Mouse (Mus musculus) heart, postnatal 14 days (tissue): ENCODE data around the gene Dbndd1. TPM values are rescaled to one million over a fixed set of nuclear protein-coding genes. Genes with fewer than 3 reads are reported as not detected.
A peak's percentile ranks its signal among the peaks of the same experiment; 100 is the strongest.
"Not testable (repeated sequence)": the region's sequence is repeated elsewhere in the genome, so short reads cannot be mapped to it uniquely, and the experiment has no call there.

ENCODE experiments used
- DNase-seq, 2 experiments: peaks; one replicate each; pipeline ENCODE4 v3.0.0; 2021 to 2022
- intact Hi-C: fragments of 180-260 bp; cut with DNase I; formaldehyde crosslinking; loops from one replicate; pipeline ENCODE4 v1.15.1; 2025
- long read RNA-seq, 2 experiments: library from polyadenylated mRNA; stranded (forward); transcript quantifications; one replicate each; pipeline ENCODE4 v2.0.0; 2021
- total RNA-seq, 2 experiments: library from RNA; stranded (reverse); gene quantifications; 2 replicates each; pipeline ENCODE4 v1.2.3; 2021

The Dbndd1 gene
- total RNA-seq = not detected
- long read RNA-seq, experiment 1, partial matches to known transcripts = 0 of 1 reads
- long read RNA-seq, experiment 1, other reads (novel, unspliced or antisense) = 0 of 1 reads
- long read RNA-seq, experiment 2 = 0 reads

DNA sequence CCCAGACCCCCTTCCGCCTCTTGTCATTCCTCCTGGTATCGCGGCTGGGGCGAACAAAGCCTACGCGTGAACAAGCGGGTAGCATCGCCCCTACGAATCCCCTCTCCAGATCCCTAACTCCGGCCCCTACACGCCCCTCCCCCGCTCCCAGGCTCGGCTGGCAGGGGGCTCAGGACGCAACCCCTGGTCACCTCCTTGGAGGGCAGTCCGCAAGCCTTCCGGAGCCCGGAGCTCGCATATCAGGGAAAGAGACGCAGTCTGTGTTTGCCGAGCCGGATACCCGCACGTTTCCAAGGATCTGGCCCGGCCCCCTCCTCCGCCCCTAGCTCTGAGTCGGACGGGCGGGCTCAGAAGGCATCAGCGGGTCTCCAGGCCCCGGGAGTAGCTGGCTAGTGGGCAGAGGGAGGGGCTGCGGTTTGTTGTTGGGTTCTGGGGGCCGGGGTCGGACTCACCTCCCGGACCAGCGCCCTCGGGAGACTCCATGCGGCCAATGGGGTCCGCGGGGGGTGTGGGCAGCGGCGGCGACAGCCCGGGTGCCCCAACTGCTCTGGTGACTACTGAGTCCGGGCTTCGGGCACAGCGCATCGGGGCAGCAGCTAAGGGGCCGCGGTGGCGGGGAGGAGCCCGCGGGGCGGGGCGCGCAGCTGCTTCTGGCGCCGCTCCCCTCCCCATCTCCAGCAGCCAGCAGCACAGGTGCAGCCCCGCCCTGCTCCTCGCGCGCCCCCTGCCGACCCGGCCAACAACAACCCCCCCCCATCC, at the start of gene Dbndd1:
Gene Dbndd1, minus strand, starts transcription at position 683 of the 759 bp plus-strand sequence.
- DNase-seq = peak; percentile 48
- intact Hi-C loops = no loop called here

DNA sequence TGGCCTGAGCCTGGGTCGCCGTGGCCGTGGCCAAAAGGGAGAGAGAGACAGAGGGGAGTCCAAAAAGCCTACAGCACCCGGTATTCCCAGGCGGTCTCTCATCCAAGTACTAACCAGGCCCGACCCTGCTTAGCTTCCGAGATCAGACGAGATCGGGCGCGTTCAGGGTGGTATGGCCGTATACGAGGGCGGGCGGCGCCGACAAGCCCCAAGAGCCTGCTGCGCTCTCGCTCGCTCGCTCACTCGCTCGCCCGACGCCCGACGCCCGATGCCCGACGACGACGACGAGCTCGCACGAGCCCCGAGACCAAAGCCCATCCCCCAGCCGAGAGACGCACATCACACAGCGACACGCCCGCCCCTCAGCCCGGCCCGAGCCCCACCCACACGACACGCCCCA, 49.0 kb upstream of the Dbndd1 start:
- DNase-seq, intact Hi-C loops: not testable (repeated sequence)

GRCm38 (mm10) chr8:123537641-123538040, 22.4 kb upstream of the Dbndd1 start:
- DNase-seq = peak in 1 of 2 experiments; percentile 12

GRCm38 (mm10) chr8:123536990-123537380, 21.7 kb upstream of the Dbndd1 start:
- no peak for DNase-seq
- intact Hi-C loops = no loop called here

More at GRCm38 (mm10) chr8:123537641-123538040, 22.4 kb upstream of the Dbndd1 start:
- intact Hi-C loops = not testable (repeated sequence)

GRCm38 (mm10) chr8:123536242-123536989, 21.2 kb upstream of the Dbndd1 start:
- intact Hi-C loops = no loop called here

DNA sequence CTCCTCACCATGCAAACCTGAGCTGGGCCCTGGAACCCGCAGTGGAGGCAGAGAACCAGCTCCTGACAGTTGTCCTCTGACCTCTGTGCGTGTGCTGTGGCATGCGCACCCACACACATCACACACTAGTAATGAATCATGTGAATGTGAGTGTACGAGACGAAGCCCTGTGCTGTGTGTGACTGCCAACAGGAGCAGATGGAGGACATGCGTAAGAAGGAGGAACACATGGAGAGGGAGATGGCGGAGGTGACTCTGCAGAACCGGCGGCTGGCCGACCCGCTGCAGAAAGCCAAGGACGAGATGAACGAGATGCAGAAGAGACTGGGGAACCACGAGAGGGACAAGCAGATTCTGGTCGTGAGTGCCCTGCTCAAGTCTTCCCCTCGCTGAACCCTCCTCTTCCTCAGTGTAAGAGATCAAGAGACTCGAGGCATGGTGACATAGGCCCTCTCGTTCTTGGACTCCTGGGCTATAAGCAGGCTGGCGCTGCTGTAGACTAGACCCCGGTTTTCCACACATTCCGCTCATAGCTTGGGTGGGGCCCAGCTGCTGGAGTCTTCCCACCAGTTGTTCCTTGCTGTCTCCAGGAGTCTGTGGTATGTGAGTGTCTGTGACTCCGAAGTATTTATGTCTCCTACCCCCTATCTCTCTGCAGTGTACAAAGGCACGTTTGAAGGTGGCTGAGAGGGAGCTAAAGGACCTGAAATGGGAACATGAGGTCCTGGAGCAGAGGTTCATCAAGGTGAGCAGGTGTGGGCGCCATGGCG, 12.6 kb upstream of the Dbndd1 start:
- no peak for DNase-seq
- intact Hi-C loops = no loop called here

More at GRCm38 (mm10) chr8:123536242-123536989, 21.2 kb upstream of the Dbndd1 start:
- no peak for DNase-seq

DNA sequence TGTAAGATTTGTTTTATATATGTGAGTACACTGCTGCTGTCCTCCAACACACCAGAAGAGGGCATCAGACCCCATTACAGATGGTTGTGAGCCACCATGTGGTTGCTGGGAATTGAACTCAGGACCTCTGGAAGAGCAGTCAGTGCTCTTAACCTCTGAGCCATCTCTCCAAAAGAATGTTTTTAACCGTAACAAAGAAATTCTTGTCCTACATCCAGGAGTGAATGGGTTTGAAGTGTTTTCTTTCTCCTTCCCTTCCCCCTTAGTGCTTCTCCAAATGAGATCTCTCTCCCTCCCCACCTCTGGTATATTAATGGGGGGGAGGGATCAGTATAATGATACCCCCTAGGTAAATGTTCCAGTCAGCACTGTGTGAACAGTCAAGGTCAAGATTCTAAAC, 4.8 kb upstream of the Dbndd1 start:
- DNase-seq, intact Hi-C loops: not testable (repeated sequence)

GRCm38 (mm10) chr8:123518667-123519066, 3.4 kb upstream of the Dbndd1 start, which contains the start of gene Gas8:
Gene Gas8, plus strand, starts transcription at chr8:123518834.
- DNase-seq = peak; percentile 87 to 91
- intact Hi-C loops = no loop called here

DNA sequence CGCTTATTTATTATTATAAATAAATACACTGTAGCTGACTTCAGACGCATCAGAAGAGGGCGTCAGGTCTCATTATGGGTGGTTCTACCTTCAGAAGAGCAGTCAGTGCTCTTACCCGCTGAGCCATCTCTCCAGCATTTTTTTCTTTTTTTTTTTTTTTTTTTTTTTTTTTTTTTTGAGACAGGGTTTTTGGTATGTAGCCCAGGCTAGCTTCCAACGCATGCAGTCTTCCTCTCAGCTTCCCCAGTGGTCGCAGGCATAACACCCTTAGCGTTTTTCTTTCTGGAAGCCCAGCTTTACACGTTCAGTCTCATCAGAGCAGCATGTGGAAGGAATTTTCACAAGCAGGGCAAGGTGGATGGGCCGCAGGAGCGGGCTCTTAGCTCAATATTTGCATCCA, 2.9 kb upstream of the Dbndd1 start:
- DNase-seq = no peak
- intact Hi-C loops = no loop called here

GRCm38 (mm10) chr8:123516596-123516995, 1.3 kb upstream of the Dbndd1 start:
- intact Hi-C loops = no loop called here
- no peak for DNase-seq

- no peak for DNase-seq
- intact Hi-C loops = no loop called here
Measured at GRCm38 (mm10) chr8:123515540-123515897, 256 bp upstream of the Dbndd1 start.

- DNase-seq = no peak
- intact Hi-C loops = no loop called here
Measured at GRCm38 (mm10) chr8:123514136-123514535, 1.1 kb downstream of the Dbndd1 start.

GRCm38 (mm10) chr8:123510819-123511218, 4.4 kb downstream of the Dbndd1 start:
- DNase-seq = no peak
- intact Hi-C loops = no loop called here

DNA sequence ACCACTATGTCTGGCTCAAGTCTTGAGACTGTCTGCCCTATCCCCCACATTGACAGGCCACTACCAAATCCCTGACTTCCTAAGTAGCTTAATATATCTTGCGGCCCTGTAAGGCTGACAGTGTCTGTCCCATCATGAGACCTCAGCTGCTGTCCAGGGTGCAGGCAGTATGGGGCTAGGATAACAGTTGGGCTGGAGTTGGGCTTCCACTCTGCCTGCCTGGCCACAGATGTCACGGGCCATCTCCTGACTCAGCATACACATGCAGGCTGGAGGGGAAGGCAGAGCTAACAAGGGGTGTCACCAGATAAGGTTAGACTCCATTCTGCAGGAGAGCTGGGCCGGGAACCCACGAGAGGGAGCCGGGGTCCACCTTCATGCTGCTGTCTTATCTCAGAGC, 8.1 kb downstream of the Dbndd1 start:
- intact Hi-C loops = no loop called here
- no peak for DNase-seq

- intact Hi-C loops = no loop called here
- DNase-seq = no peak
Measured at GRCm38 (mm10) chr8:123505695-123506094, 9.6 kb downstream of the Dbndd1 start.

GRCm38 (mm10) chr8:123505267-123505666, 10.0 kb downstream of the Dbndd1 start:
- intact Hi-C loops = no loop called here

DNA sequence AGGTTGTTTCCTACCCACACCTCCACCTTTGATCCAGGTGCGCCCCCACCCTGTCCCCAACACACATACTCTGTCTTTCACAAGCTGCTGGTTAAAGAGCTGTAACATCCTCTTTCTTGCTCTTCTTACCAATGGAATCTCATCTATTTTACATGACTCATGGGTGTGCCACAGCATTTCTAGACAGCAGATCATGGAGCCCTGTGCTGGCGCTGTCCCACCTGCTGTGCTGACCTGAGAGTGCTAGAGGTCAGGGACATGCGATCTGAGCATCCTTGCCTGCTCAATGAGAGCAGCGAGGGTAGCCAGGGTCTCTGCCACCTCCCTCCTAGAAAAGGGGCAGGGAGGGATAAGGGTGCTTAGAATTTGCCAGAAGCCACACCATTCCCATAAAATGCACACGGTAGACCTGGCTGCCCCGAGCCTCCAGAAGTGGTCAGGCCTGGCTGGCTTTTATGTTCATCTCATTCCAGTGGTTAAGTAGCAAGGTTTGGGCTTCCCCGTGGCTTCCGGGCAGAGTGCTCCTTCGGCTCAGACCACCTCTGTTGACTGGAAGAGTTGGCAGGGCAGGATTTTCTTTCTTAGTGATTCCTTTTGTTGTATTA, 10.6 kb downstream of the Dbndd1 start:
- intact Hi-C loops = no loop called here
- DNase-seq = no peak

More at GRCm38 (mm10) chr8:123505267-123505666, 10.0 kb downstream of the Dbndd1 start:
- no peak for DNase-seq

- DNase-seq = no peak
- intact Hi-C loops = no loop called here
Measured at GRCm38 (mm10) chr8:123503801-123504467, 11.3 kb downstream of the Dbndd1 start.

DNA sequence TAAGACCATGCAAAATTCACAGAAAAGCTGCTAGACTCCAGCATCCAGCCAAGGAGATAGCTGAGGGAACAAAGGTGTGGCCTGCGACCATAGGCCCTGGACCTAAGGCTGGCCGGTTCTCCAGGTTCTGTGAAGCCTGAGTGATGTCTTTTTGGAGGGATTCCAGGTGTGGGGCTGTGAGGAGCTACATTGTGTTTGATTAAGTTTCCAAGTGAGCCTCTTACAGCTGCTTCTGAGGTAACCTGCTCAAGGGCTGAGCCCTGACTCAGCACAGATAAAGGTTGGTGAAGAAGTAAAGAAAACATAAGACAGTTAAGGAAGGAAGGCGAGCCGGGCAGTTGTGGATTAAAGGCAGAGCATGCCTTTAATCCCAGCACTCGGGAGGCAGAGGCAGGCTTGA, 13.1 kb downstream of the Dbndd1 start:
- no peak for DNase-seq
- intact Hi-C loops = no loop called here

DNA sequence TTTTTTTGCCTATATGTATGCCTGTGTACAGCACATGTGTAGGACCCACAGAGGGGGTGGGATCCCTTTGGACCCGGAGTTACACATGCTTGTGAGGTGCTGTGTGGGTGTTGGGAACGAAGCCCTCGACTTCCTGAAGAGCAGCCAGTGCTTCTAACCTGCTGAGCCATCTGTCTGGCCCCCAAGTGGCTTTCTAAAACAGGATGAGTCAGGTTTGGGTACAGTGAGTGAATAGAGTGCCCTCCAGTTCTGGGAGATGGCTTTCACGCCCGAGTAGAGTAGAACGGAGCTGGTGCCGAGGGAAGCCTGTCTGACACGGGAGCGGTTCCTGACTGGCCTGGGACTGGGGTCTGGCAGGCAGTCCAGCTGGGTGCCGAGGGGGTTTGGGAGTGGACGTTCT, 15.7 kb downstream of the Dbndd1 start:
- intact Hi-C loops = no loop called here
- no peak for DNase-seq
